8 mouse cellular contexts compared by ENCODE assay signal in genomic region chr9:66594061-66594460, GRCm38 (mm10). TPM values are rescaled to one million over a fixed set of nuclear protein-coding genes. Genes with fewer than 3 reads are reported as not detected.
DNase-seq lines count a peak whose midpoint lies in the region; ATAC-seq and TF ChIP-seq lines count a peak whose summit lies in the region.

No protein-coding gene starts in this region.

- H3K9ac ChIP-seq in heart, embryonic 11.5 days (ENCODE audit: low read depth, low read length) = no peak overlapping the region; the same call in 1 of the 2 replicates
- H3K9ac ChIP-seq in MEL (ENCODE audit: control insufficient read depth, low read depth, low read length, poor library complexity, severe bottlenecking) = peak overlapping the region; percentile 73
- H3K9ac ChIP-seq in lung, embryonic 16.5 days (ENCODE audit: low read length) = peak overlapping the region; percentile 70

- peak overlapping the region; percentile 97; the same call in 1 of the 2 replicates for H3K4me3 ChIP-seq in heart, embryonic 11.5 days (ENCODE audit: low read depth, low read length)
- peak overlapping the region; percentile 69 to 83 for H3K4me3 ChIP-seq in MEL (ENCODE audit: control insufficient read depth in 1 of 2, insufficient read depth in 1 of 2, low read depth in 2 of 2, low read length in 2 of 2)
- H3K4me3 ChIP-seq in lung, embryonic 16.5 days (ENCODE audit: low read length) = peak overlapping the region; percentile 71

- peaks cover 28% of the 10 kb centered on the region for H3K4me1 ChIP-seq in heart, embryonic 11.5 days (ENCODE audit: control insufficient read depth, insufficient read depth, low read length)
- peaks cover 4 to 25% of the 10 kb centered on the region in 2 experiments for H3K4me1 ChIP-seq in MEL (ENCODE audit: control insufficient read depth in 1 of 2, insufficient read depth in 2 of 2, low read length in 2 of 2)
- peaks cover 27% of the 10 kb centered on the region for H3K4me1 ChIP-seq in lung, embryonic 16.5 days (replicated peaks; ENCODE audit: control insufficient read depth, insufficient read depth, low read length)

- no peak overlapping the region; the same call in 1 of the 2 replicates for H3K27ac ChIP-seq in heart, embryonic 11.5 days (ENCODE audit: low read depth, low read length)
- H3K27ac ChIP-seq in MEL (ENCODE audit: control insufficient read depth, low read depth, low read length) = no peak overlapping the region
- peak overlapping the region; percentile 95 for H3K27ac ChIP-seq in lung, embryonic 16.5 days (ENCODE audit: low read length)

- WGBS in heart, embryonic 11.5 days (ENCODE audit: insufficient replicate concordance) = 69% methylated on average over 3 of the region's 3 CpGs
- WGBS in lung, embryonic 16.5 days = 45% methylated on average over 3 of the region's 3 CpGs

- TF ChIP-seq POLR2A in MEL (IDR thresholded peaks at IDR 0.05; ENCODE audit: control insufficient read depth in 1 of 2, insufficient read depth in 1 of 2, low read depth in 1 of 2, low read length in 2 of 2, poor library complexity in 1 of 2) = no peak

- DNase-seq in heart, adult 9 months (ENCODE audit: low spot score in 2 of 2) = no peak
- DNase-seq in MEL (ENCODE audit: low read depth, low spot score) = peak; percentile 27
- DNase-seq in kidney, adult 11 months = peak; percentile 84
- no peak for DNase-seq in right cerebral cortex, adult 2 months (ENCODE audit: low spot score in 2 of 2)
- DNase-seq in layer of hippocampus, postnatal 36 days = no peak

- ATAC-seq in heart, embryonic 11.5 days (replicated peaks; ENCODE audit: insufficient number of reproducible peaks, low FRiP score, low TSS enrichment) = no peak
- no peak for ATAC-seq in lung, embryonic 16.5 days (ENCODE audit: low read depth)
- ATAC-seq in activated CD4-positive, CD25-positive, alpha-beta regulatory T cell, adult 4 months = no peak

- H3K36me3 ChIP-seq in heart, embryonic 11.5 days (ENCODE audit: control insufficient read depth, insufficient read depth, low read length) = no peaks in the 10 kb centered on the region
- peaks cover 0 to 23% of the 10 kb centered on the region in 2 experiments; a peak in 2 of 4 replicates for H3K36me3 ChIP-seq in MEL (ENCODE audit: control insufficient read depth in 1 of 2, insufficient read depth in 2 of 2, low read length in 2 of 2)
- no peaks in the 10 kb centered on the region for H3K36me3 ChIP-seq in lung, embryonic 16.5 days (ENCODE audit: control insufficient read depth, insufficient read depth, low read length)

- TF ChIP-seq EP300 in MEL (IDR thresholded peaks at IDR 0.05; ENCODE audit: low read depth in 1 of 2, low read length in 2 of 2) = no peak

- peaks cover 25% of the 10 kb centered on the region for H3K79me2 ChIP-seq in MEL (ENCODE audit: control insufficient read depth, insufficient read depth, low read length, poor library complexity)

- peak overlapping the region; percentile 69 for H3K4me2 ChIP-seq in heart, embryonic 11.5 days
- peak overlapping the region; percentile 81 for H3K4me2 ChIP-seq in lung, embryonic 16.5 days (ENCODE audit: low read depth, low read length)

- no peak for TF ChIP-seq CTCF in MEL (IDR thresholded peaks at IDR 0.05 in 2 of 3, conservative IDR thresholded peaks at IDR 0.05 in 1 of 3; ENCODE audit: control insufficient read depth in 1 of 3, insufficient read depth in 1 of 3, low read depth in 2 of 3, low read length in 3 of 3, poor library complexity in 1 of 3, severe bottlenecking in 1 of 3)

- H3K9me3 ChIP-seq in heart, embryonic 11.5 days (replicated peaks; ENCODE audit: control insufficient read depth, low read length) = no peaks in the 10 kb centered on the region
- H3K9me3 ChIP-seq in MEL (replicated peaks; ENCODE audit: insufficient read depth, low read length) = no peaks in the 10 kb centered on the region
- H3K9me3 ChIP-seq in lung, embryonic 16.5 days (ENCODE audit: control insufficient read depth, low read length) = no peaks in the 10 kb centered on the region

- no peaks in the 10 kb centered on the region for H3K27me3 ChIP-seq in heart, embryonic 11.5 days (ENCODE audit: control insufficient read depth, insufficient read depth, low read length)
- H3K27me3 ChIP-seq in MEL (ENCODE audit: control insufficient read depth in 1 of 2, insufficient read depth in 2 of 2, low read length in 2 of 2) = no peaks in the 10 kb centered on the region; a peak in 1 of 4 replicates
- H3K27me3 ChIP-seq in lung, embryonic 16.5 days (ENCODE audit: control insufficient read depth, insufficient read depth, low read depth, low read length) = no peaks in the 10 kb centered on the region

- TF ChIP-seq RAD21 in MEL (IDR thresholded peaks at IDR 0.05; ENCODE audit: low read depth, low read length) = no peak

TF ChIP-seq in MEL, 35 proteins besides CTCF, POLR2A, EP300 and RAD21:
- no peak for TF ChIP-seq HCFC1 (IDR thresholded peaks at IDR 0.05; ENCODE audit: low read depth, low read length)
- TF ChIP-seq GATA1 (IDR thresholded peaks at IDR 0.05; ENCODE audit: low read depth, low read length) = no peak
- TF ChIP-seq ZKSCAN1 (IDR thresholded peaks at IDR 0.05; ENCODE audit: low read depth, low read length) = no peak
- no peak for TF ChIP-seq ZNF384 (IDR thresholded peaks at IDR 0.05; ENCODE audit: low read depth, low read length)
- no peak for TF ChIP-seq CHD1 (IDR thresholded peaks at IDR 0.05; ENCODE audit: low read depth, low read length)

RNA-seq across cellular contexts. Expression of gene Usp3, which starts 1.1 kb away (rescaled TPM):
- polyA plus RNA-seq in heart, embryonic 11.5 days (2014; fragmentation: Nextera tagmentation; extraction: Ambion mirVana) = 45.0 and 47.6 TPM in 2 replicates
- 9.8 and 11.7 TPM in 2 replicates for total RNA-seq in MEL (2012; rRNA removed)
- 100 to 1,000 TPM in 1 of 2 experiments, 10 to 100 TPM in 1; 22.0 to 534 TPM for polyA plus RNA-seq in MEL (2012; ENCODE audit: insufficient read depth in 1 of 2, insufficient read length in 2 of 2, low read depth in 1 of 2, low replicate concordance in 2 of 2, missing spikeins in 1 of 2)
- 57.9 and 64.6 TPM in 2 replicates for polyA plus RNA-seq in lung, embryonic 16.5 days (2015; fragmentation: Nextera tagmentation; extraction: Ambion mirVana)
- 100 to 1,000 TPM in 1 of 2 experiments, 10 to 100 TPM in 1; 95.5 to 156 TPM for polyA plus RNA-seq in activated CD4-positive, CD25-positive, alpha-beta regulatory T cell, adult 4 months (2017; shearing (Covaris generic))
- 10 to 100 TPM; 31.8 to 41.9 TPM for total RNA-seq in layer of hippocampus, postnatal 36 days (2021)

Comparison
In these comparisons a context has a peak if more than half of its experiments do, and no peak if none do; other contexts are left out.
1. DNase-seq: peak in MEL (single experiment) and kidney, adult 11 months (single experiment); none in heart, adult 9 months (0 of 2), right cerebral cortex, adult 2 months (0 of 2) and layer of hippocampus, postnatal 36 days (0 of 2).
2. Peak in every context shown above with its lines, with median percentiles within 50 percentile points of each other: H3K4me3 ChIP-seq.